Mouse (Mus musculus) inflammation-experienced regulatory T-cells, adult 6 months (primary cell): ENCODE measurements at regions not wholly inside any gene's neighbourhood (a gene's known extent, or its start where the extent isn't known, plus 50 kb on each side); places are given as distances from the start of the nearest gene placed in this dataset.

ENCODE experiments used
- ATAC-seq: one replicate; pipeline ENCODE4 v1.8.0; 2017

DNA sequence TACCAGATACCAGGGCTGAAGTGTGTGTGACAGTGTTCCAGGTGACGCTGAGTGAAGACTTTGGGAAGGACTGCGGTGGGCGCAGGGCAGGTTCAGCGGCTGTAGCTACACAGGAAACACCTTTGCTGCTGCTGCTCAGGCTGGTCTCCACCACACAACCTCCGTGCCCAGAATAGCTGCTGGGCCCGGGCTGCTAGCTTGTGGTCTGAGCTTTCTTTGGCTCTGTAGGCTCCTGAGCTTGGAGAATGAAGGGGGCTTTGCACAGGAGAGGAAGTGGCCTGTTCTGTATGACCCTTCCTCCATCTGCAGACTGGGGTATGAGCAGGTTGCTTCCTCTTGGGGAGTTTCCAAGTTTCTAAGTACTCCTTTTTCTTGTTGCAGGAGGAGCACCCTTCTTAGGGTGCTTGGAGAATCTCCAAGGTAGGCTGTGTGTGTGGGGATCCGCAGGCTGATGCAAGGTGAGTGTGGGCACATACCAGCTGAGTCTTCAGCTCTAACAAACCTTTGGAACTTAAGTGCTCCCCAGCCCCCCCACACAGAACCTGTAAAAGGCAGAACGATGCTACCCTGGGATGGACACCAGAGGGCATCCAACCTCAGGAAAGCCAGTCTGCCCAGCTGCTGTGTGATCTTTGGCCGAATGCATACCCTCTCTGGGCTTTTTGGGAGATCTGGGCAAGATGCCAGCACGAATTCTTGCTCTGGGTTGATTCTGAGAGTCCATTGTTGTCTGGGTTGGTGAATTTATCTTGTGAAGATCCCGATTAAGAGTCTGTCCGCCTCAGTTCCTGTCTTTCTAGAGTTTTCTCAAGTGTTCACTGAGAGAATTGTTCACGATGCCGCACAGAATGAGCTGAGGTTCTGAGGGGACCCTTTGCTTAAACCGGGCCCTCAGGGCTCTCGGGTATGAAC, 136.6 kb downstream of the Mn1 start:
- peak; percentile 32 for ATAC-seq

DNA sequence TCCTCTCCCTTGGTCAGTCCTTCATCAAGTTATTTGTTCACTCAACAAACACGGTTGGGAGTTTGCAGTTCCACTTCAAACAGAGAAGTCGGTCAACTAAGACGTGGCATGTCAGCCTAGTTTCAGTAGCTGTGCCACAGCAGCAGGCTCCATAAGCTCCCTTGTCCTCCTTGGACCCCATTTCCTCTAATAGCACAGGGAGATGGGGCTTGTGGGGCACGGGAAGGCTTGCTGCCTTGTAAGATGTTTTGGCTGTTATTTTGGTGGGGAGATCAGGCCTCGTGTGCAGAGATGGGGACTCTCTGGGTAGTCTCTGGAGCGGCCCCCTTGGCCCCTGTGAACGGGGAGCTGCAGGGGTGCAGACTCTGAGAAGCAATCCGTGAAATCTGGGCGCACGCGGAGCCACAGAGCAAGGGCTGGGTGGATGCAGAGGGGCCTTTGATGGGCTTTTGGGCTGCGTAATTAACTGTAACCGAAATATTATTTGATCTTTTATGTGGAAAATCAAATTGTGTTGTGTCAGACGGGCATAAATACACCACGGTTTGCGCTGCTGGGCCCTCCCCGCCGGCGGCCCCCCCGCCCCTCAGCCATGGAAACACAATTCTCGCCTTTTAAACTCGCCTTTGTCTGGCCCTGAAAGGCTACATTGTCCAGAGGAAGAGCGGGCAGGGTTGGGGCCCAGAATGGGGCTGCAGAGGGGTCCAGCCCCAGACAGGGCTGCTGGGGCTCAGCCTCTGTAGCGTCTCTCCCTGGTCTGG, 137.6 kb downstream of the Mn1 start:
- no peak for ATAC-seq

DNA sequence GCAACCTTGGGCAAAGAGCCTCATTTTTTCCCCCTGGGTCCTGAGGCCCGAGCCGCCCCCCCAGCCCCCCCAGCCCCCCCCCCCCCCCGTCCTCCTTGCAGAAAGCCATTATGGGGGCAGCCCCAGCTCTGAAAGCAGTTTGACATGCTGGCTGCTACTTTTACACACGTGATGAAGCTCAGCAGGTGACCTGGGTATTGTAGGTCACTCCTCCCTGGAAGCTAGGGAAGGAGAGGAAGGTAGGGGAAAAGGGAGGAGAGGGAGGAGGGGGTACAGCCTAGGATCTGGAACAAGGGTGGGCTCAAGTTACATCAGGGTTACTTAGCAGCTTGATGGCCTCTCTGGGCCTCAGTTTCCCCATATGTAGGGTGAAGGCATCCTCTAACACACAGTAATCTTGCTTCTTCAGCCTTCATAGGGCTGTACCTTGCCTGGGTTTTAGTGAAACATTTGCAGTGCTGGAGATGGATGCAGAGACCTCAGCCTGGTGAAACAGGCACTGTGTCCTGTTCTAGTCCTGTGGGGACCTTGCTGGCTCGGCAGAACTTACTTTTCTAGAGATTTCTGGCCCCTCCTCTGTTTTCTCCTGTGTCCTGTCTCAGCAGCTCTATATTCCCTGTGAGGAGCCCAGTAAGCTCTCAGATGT, 138.3 kb downstream of the Mn1 start:
- ATAC-seq = no peak

DNA sequence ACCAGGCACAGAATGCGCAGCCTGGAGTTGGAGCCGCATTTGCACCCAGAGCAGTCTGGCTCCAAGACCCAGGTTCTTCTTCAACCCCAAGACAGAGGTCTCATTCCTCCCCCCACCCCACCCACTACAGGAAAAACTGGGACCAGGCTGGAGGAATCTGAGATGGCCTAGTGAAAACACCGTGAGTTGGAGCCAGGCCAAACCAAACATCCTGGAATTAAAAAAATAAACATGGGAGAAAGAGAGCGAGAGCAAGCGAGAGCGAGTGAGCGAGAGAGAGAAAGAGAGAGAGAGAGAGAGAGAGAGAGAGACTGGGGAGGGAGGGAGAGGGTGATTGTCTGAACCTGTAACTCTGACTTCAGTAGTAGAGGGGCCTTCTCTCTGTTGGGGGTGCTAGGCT, 138.8 kb downstream of the Mn1 start:
- no peak for ATAC-seq

DNA sequence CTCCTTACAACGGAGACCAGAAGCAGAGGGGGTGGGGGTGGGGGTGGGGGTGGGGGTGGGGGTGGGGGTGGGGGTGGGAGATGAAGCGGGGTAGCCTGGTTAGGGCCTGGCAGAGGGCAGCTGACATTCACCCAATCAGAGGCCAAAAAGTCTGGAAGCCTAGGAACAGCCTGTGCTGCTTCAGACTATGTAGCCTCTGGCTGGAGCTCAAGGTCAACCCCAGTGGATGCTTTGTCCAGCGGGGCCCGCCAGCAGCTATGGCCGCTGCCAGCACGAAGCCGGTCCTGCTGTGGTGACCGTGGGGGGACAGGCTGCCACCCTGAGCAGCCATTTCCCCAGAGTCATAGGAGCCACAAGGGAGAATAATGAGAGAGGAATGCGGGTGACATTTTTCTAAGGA, 143.3 kb downstream of the Mn1 start:
- ATAC-seq = no peak

DNA sequence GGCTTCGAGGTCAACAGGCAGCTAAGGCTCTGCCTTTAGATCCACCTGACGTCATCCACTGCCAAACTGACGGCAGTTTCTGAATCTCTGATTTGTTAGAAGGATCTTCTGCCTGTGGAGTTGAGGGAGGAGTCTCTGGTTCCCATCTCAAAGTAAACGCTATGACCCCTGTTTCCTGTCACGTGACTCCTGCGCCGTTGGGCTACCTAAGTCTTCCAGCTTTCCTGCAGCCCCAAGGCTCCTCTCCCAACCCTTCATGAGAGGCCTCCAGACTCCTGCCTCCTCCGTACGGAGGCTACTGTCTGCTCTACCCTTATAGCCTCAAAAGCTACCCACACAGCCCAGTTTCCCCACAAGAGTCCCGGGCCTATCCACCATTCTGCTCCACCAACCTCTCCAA, 144.1 kb downstream of the Mn1 start:
- no peak for ATAC-seq

DNA sequence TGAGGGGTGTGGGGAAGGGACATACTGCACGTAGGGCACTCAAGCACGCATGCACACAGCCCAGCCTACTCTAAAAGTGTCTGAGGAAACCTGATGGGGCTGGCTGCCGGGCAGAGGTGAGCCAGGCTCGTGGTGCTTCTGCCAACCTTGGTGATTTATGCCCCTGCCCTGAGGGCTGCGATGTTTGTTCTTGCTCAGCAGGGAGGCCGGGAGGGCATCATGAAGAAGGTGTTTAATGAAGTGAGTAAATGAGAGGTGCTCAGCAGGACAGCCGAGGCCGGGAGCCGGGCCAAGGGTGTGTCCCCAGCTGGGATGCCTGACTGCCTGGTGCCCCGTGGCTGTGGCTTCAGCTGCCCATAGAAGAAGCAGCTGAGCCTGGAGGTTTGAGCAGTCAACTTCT, 153.7 kb downstream of the Mn1 start:
- ATAC-seq = no peak

DNA sequence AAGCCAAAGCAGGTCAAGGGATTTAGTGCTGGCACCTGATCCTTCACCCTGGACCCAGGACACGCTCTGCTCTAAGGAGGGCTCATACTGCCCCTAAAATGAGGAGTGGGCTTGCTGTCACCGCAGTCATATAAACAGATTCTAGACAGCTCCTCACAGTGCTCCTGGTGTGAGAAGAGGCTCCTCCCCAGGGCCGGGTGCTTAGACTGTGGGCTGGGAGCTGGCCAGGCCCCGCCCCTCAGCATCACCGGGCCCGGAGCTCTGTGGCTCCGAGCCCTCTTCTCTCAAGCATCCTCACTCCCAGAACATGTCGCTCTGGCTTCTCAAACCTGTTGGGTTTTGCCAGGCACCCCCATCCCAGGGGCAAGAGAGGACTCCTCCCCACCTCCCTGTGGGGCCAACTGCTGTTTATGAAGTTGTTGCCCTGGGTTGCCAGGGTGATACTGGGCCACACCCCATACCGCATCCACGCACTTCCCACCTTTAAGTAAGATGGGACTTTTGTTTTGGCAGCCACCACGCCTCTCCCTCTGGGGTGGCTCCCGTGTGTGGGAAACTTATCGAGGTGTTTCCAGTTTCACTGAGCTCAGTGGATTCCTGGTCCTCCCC, 156.2 kb downstream of the Mn1 start:
- no peak for ATAC-seq

DNA sequence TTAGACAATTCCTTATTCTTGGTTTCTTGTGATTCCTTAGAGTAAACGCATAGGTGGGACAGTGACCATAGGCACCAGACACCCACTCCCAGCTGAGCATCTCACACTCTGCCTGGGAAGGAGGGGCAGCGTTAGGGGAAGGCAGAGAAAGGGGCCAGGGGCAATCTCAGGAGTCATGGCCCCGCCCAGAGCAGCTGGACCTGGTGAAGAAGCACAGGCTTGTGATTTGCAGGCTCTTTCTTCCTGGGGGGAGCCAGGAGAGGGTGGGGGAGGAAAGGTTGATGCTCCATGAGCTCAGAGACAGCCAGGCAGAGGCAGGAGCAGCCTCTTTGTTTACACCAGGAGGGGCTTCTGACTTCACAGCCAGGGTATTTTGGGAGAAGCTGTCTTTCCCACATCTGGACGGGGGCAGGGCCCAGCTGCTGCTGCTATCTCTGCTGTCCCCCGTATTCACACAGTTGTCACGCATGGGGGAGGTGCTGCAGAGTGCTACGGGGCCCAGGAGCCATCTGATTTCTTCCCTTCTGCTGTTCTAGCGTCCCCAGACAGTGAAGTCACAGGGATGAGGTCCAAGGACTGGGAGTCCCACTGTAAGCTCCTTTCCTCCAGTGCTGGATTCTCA, 157.2 kb downstream of the Mn1 start:
- ATAC-seq = no peak

DNA sequence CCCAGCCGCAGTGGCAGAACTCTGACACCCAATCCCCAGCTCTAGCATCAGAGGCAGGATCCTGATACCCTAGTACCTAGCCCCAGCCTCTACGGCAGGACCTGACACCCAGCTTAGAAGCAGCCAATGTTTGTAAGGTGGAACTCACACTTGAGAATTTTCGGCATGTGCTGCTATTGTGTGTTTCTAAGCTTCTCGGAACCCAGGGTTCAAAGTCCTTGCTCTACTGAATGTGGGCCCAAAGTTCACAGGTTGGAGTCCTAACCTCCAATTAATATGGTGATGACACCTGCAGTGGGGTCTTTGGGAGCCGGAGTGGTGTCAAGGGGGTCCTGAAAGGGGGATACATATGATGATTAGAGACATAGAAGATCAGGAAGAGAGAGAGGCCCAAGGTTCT, 158.2 kb downstream of the Mn1 start:
- ATAC-seq = no peak

DNA sequence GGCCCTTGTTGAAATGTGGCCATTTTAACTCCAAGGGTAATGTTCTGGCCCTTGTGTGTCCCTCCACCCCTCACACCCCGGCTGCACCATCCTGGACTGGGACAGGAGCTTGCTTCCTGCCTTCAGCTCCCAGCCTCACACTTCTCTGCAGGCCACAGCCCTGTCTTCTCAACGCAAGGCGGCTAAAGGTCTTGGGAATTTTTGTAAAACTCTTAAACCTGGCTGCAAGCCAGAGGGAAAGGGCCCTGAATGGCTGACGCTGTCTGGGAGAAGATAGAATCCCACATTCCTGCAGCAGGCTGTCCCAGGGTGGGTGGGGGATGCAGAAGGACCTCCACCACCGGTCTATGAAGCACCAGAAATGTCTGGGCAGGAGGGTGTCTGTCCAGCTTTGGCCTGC, 156.3 kb upstream of the Gm26897 start:
- ATAC-seq = no peak

DNA sequence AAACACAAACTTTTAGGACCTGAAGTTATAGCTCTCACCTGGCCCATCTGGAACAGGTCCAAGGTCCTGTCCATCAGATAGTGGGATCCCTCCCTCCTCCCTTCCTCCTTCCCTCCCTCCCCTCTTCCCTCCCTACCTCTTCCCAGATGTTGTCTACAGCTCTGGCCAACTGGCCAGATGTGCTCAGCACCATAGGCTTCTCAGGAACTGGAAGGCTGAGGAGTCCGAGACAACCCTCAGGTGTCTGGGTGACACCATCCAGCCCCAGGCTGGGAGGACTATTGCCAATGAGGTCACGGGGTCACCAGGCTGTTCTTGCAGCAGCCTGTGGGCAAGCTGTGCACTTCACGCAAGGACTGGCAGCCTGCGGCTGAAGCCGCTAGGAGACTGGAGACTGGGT, 155.6 kb upstream of the Gm26897 start:
- ATAC-seq = no peak

DNA sequence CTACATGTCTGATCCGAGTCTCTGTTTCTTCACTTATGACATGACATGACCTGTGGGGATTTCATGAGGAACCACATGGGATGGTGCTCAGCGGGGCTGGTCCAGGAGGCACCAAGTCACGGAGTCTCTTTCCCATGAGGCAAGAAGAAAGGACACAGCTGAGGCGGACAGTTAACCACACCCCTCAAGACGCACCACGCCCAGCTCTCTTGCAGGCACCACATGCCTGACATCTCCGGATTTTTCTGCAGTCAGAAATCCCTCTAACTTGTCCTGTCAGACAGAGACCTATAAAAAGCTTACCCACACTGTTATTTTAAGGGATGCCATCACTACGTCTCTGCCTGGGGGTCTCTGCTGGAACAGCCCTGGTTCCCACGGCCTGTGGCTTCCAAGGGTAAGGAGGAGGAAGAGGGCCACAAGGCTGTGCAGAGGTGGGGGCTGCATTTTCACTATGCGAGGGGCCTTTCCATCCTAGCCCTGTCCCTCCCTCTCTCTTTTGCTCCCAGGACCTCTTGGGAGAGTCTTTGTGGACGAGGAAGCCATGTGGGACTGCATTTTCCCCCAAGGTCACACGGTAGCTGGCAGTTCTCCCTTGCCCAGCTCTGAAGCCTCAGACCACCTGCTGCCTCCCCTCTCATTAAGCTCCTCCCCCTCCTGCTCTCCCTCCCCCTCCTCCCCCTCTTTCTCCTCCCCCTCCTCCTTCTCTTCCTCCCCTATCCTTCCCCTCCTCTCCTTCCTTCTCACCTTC, 154.6 kb upstream of the Gm26897 start:
- no peak for ATAC-seq

DNA sequence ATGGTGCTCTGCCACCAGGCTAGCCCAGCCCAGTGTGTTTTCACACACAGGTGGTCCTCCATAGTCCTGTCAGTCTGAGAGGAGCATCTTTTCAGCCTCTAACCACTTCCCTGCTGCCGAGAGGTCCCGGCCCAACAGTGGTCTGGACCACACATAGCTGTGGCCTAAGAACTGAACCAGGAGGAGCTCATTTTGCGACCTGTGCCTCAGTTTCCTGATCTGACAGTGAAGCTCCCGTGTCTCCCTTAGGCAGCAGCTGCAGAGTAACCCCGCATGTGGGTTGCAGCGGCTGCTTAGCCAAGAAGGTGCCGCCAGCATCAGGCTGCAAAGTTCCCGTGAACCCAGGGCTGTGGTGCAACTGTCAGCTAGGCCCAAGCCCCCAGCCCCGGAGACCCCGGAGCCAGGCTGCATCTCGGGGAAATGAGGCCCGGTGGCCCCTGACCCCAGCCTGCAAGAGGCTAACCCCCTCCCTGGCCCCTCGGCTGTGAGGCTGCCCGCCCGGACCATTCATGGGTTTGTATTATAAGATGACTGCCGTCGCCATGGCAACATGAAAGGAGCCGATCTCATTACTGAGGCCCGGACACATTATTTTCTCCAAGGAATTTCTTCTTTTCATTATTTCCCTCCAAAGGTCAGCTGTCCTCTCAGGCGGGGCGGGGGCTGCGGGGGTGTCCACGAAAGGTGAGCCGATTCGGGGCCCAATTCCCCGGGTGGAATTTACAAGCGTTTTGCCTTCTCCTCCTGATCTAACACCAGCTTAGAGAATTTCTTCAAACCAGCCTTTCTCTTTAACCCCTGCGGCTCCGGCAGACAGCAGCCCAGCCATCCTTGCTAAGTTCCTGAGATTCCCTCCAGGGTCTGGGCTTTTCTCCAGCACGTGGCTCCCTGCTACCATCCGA, 152.6 kb upstream of the Gm26897 start:
- no peak for ATAC-seq

DNA sequence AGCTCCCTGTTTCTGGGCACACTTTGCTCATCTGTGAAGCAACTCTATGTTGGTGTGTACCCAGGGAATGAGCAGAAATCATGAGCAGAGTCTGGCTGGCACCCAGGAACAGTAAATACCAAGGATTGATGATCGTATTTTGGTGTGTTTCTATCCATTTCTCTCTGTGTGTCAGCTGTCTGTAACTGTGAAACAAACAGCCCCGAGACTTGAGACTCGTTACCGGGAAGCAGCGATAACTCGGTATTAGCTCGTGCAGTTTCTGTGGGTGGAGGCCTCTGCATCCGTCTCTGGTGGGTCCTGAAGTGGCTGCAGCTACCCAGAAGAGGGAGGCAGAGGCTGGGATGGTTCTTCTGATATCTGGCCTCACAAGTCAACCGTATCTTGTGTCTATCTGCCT, 151.7 kb upstream of the Gm26897 start:
- ATAC-seq = no peak

DNA sequence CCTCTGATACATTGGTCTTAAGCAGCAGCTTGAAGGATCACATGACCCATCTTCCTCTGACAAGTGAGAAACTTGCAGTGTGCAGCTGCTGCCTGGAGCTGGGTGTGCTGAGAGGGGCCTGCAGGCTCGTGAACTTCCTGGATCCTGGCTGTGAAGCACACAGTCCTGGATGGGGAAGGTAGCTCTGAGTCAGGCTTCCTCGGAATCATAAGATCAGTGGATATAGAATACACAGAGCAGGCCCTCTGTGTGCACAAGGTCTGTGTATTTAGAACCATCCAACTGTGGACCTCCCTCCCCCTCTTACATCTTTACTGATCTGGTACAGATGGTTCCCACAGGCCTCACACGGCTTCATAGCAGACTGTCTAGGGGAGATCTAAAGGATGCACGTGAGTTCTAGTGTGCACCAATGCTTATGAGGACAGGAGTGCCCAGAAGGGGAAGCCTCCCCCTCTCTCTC, 143.1 kb upstream of the Gm26897 start:
- no peak for ATAC-seq

DNA sequence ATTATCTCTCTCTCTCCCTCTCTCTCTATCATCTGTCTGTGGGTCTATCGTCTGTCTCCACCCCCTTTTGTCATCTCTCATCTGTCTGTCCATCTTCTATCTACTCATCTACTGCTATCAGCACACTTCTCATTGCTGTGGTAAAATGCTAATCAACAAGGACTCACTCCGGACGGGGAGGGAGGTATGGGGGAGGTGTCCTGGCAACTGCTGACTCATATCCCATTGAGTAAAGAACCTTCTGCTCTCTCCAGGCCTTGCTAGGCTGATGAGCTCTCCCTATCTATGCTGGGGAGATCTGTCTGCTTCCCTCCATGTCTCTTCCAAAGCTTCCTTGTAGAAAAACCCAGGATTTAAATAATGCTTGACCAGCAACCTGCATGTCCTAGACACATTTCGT, 140.9 kb upstream of the Gm26897 start:
- ATAC-seq = no peak

DNA sequence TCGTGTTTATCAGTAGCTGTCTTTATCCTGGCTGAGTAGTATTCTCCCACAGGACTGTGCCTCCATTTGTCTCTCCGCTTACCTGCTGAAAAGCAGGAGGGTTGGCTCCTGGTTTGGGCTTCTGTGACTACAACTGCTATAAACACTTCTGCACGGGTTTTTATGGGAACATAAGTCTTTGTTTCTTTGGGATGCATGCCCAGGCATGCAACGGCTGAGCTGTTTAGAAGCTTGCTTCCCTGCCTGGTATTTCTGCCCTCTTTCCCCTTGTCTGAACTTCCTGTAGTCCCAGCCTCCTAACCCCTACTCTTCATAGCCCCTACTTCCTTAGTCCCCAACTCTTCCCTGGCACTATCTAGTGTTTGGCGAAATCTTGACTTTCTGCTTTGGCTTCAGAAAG, 139.6 kb upstream of the Gm26897 start:
- ATAC-seq = no peak

DNA sequence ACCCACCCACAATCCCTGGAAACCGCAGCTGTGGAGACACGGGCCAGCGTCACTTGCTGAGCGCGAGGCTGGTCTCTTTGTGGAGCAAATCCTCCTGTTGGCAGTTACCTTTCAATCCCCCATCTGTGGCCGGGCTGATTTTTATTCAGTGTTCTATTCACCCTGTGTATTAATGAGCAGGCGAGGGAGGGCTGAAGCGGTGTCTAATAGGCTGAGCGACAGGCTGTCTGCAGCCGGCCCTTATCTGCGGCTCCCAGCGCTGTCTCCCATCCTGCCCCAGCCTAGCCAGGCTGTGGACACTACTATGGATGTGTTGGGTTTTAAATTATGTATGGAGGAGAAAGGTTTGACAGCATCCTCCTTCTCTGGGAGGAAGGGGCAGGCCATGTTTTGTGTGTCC, 138.3 kb upstream of the Gm26897 start:
- ATAC-seq = no peak

DNA sequence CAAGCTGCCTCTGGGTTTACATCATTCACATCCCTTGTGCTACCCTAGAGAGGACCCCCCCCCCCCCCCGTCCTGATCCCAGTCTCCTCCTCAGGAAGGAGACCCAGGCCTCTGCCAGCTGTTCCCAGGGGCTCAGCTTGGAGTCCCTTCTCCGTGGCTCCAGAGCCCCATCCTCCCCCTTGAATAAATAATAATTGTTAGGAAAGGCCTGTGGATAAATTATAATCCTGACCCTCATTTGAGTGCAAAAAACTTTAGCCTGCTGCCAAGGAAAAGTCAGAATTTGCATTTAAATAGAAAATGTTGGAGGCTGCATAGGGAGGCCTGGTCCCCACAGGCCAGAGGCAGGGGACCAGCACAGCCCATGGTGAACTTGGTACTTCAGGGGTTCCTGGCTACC, 136.0 kb upstream of the Gm26897 start:
- no peak for ATAC-seq
